Mouse (Mus musculus): ENCODE measurements around the gene Gm28036. TPM values are rescaled to one million over a fixed set of nuclear protein-coding genes. Genes with fewer than 3 reads are reported as not detected.

Gene Gm28036
- total RNA-seq, 1 experiment: 23.0 TPM

DNA sequence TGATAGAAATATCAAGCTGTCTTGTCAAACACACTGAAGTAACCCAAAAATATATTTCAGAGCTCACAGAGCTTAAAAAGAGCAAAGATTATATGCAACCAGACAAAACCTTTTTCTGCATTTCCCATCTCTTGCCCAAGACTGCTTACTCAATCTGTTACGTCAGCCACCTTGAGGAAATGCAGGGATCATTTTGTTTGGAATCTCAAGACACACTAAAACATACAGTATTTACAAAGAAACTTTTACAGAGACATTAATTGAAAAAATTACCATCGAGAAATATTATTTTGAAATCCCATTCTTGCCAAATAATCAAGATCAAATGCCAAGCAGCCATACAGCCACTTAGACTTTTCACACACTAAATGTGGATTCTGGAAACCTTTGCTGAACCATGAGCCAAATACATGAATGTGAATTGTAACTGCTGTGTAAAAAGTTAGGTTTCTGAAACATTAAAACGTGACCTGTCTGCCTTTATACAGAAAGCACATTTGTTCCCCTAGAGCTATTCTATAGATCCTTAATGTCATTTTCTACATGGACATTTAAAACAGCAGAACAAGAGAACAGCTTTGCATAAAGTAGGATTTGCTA, 20.5 kb upstream of the Gm28036 start:
- Histone ChIP-seq H3K36me3 (ENCODE audit: control insufficient read depth, insufficient read depth, low read length, poor library complexity, severe bottlenecking) (peaks cover 4% of the 10 kb centered on the region; the same call in 1 of the 2 replicates), H3K27ac (ENCODE audit: insufficient read depth, low read depth, low read length, poor library complexity, severe bottlenecking) (no peak overlapping the region)

DNA sequence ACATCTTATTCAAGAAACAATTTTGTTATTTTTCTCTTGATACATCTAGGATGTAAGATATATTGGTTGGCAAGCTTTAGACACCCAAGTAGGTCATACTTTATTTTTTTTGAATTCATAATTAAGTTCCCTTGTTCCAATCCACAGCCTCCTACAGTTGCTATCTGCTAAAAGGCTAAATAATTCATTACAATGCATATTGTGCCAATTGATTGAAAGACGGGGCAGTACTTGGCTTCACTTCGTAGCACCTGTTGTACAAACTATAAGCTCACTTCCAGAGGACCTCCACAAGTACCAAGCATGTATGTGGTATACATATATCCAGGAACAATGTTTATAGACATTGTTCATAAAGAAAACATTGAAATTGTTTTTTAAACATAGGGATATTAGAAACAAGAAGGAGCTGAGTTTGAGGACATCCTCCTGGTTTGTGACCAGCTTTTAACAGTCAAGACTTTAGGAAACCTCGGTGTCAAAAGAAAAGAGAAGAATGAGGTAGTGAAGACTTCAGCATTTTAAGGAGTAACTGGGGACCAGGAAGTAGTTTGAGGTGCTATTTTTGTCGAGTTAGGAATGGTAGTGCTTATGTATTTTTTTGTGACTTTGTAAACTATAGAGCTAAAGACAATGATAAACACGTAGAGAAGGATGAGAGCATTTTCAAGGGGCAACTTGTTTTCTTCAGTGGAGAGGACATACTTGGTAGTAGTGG, 19.5 kb upstream of the Gm28036 start:
- no peak overlapping the region for H3K9ac ChIP-seq (ENCODE audit: insufficient read depth, low read depth, low read length, poor library complexity, severe bottlenecking)
- H3K4me3 ChIP-seq (ENCODE audit: insufficient read depth in 1 of 2, low read depth in 1 of 2, low read length in 2 of 2, poor library complexity in 1 of 2, severe bottlenecking in 1 of 2): no peak overlapping the region
- TF ChIP-seq MAFK (IDR thresholded peaks at IDR 0.05; ENCODE audit: insufficient read depth, low read depth, low read length) (no peak), ZNF384 (IDR thresholded peaks at IDR 0.05; ENCODE audit: low read depth, low read length) (no peak), HCFC1 (IDR thresholded peaks at IDR 0.05; ENCODE audit: borderline replicate concordance, insufficient read depth, low read length) (no peak), ZC3H11A (IDR thresholded peaks at IDR 0.05; ENCODE audit: borderline replicate concordance, low read depth, low read length) (no peak), CHD2 (IDR thresholded peaks at IDR 0.05; ENCODE audit: low read depth, low read length) (peak; percentile 54)
- H3K9me3 ChIP-seq (ENCODE audit: control insufficient read depth, insufficient read depth, low read depth, low read length): no peaks in the 10 kb centered on the region
- peaks cover 6% of the 10 kb centered on the region for H3K36me3 ChIP-seq (ENCODE audit: control insufficient read depth, insufficient read depth, low read length, poor library complexity, severe bottlenecking)
- no peak overlapping the region for H3K27ac ChIP-seq (ENCODE audit: insufficient read depth, low read depth, low read length, poor library complexity, severe bottlenecking)
- in situ Hi-C loops (cut with MboI; ENCODE audit: low sequenced_read_pairs in 2 of 2, unreplicated experiment in 2 of 2): no loop called here
- no peak for DNase-seq (ENCODE audit: low read depth, low spot score)
- no peaks in the 10 kb centered on the region for H3K4me1 ChIP-seq (ENCODE audit: control insufficient read depth in 2 of 2, insufficient read depth in 2 of 2, low read length in 2 of 2, poor library complexity in 1 of 2)

More for the DNA sequence above, 20.5 kb upstream of the Gm28036 start:
- no peak overlapping the region for H3K4me3 ChIP-seq (ENCODE audit: insufficient read depth in 1 of 2, low read depth in 1 of 2, low read length in 2 of 2, poor library complexity in 1 of 2, severe bottlenecking in 1 of 2)
- no peak overlapping the region for H3K9ac ChIP-seq (ENCODE audit: insufficient read depth, low read depth, low read length, poor library complexity, severe bottlenecking)
- no peaks in the 10 kb centered on the region for H3K4me1 ChIP-seq (ENCODE audit: control insufficient read depth in 2 of 2, insufficient read depth in 2 of 2, low read length in 2 of 2, poor library complexity in 1 of 2)
- TF ChIP-seq CHD2 (IDR thresholded peaks at IDR 0.05; ENCODE audit: low read depth, low read length): 0 out of 2 replicates have a peak, but pooled peaks have one; percentile 23
- TF ChIP-seq MAFK (IDR thresholded peaks at IDR 0.05; ENCODE audit: insufficient read depth, low read depth, low read length): no peak
- TF ChIP-seq HCFC1 (IDR thresholded peaks at IDR 0.05; ENCODE audit: borderline replicate concordance, insufficient read depth, low read length): no peak
- no peak for TF ChIP-seq ZC3H11A (IDR thresholded peaks at IDR 0.05; ENCODE audit: borderline replicate concordance, low read depth, low read length)
- no peak for TF ChIP-seq ZNF384 (IDR thresholded peaks at IDR 0.05; ENCODE audit: low read depth, low read length)
- no peaks in the 10 kb centered on the region for H3K9me3 ChIP-seq (ENCODE audit: control insufficient read depth, insufficient read depth, low read depth, low read length)
- in situ Hi-C loops (cut with MboI; ENCODE audit: low sequenced_read_pairs in 2 of 2, unreplicated experiment in 2 of 2): no loop called here
- DNase-seq (ENCODE audit: low read depth, low spot score): no peak

DNA sequence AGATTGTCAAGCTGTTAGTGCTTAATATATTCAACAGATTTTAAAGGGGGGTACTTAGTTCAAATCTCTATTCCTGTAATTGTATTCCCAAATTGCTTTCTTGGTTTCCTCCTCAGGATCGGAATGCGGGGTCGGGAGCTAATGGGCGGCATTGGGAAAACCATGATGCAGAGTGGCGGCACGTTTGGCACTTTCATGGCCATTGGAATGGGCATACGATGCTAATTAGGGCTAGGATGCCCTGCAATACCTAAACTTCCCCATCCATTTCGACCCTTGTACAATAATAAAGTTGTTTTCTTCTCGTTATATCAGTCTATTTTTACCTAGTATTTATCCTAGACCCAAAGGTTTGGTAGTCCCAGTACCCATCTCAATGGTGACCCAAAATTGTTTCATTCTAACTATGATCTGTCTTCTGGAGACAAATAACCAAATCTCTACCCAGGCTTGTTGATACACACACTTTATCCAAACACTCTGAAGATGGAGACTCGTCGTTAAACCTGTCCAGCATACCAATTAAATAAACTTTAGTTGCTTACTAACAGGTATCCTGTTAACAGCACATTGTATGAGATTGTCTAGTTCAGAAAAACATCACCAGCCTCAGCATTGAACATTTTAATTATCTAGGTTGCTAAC, 18.7 kb upstream of the Gm28036 start:
- Histone ChIP-seq H3K4me1 (ENCODE audit: control insufficient read depth in 2 of 2, insufficient read depth in 2 of 2, low read length in 2 of 2, poor library complexity in 1 of 2) (no peaks in the 10 kb centered on the region), H3K27ac (ENCODE audit: insufficient read depth, low read depth, low read length, poor library complexity, severe bottlenecking) (no peak overlapping the region), H3K9me3 (ENCODE audit: control insufficient read depth, insufficient read depth, low read depth, low read length) (no peaks in the 10 kb centered on the region), H3K36me3 (ENCODE audit: control insufficient read depth, insufficient read depth, low read length, poor library complexity, severe bottlenecking) (peaks cover 6% of the 10 kb centered on the region), H3K4me3 (ENCODE audit: insufficient read depth in 1 of 2, low read depth in 1 of 2, low read length in 2 of 2, poor library complexity in 1 of 2, severe bottlenecking in 1 of 2) (no peak overlapping the region), H3K9ac (ENCODE audit: insufficient read depth, low read depth, low read length, poor library complexity, severe bottlenecking) (no peak overlapping the region)
- DNase-seq (ENCODE audit: low read depth, low spot score): no peak
- TF ChIP-seq ZC3H11A (IDR thresholded peaks at IDR 0.05; ENCODE audit: borderline replicate concordance, low read depth, low read length) (no peak), HCFC1 (IDR thresholded peaks at IDR 0.05; ENCODE audit: borderline replicate concordance, insufficient read depth, low read length) (no peak), ZNF384 (IDR thresholded peaks at IDR 0.05; ENCODE audit: low read depth, low read length) (no peak), CHD2 (IDR thresholded peaks at IDR 0.05; ENCODE audit: low read depth, low read length) (no peak), MAFK (IDR thresholded peaks at IDR 0.05; ENCODE audit: insufficient read depth, low read depth, low read length) (no peak)
- in situ Hi-C loops (cut with MboI; ENCODE audit: low sequenced_read_pairs in 2 of 2, unreplicated experiment in 2 of 2): no loop called here

DNA sequence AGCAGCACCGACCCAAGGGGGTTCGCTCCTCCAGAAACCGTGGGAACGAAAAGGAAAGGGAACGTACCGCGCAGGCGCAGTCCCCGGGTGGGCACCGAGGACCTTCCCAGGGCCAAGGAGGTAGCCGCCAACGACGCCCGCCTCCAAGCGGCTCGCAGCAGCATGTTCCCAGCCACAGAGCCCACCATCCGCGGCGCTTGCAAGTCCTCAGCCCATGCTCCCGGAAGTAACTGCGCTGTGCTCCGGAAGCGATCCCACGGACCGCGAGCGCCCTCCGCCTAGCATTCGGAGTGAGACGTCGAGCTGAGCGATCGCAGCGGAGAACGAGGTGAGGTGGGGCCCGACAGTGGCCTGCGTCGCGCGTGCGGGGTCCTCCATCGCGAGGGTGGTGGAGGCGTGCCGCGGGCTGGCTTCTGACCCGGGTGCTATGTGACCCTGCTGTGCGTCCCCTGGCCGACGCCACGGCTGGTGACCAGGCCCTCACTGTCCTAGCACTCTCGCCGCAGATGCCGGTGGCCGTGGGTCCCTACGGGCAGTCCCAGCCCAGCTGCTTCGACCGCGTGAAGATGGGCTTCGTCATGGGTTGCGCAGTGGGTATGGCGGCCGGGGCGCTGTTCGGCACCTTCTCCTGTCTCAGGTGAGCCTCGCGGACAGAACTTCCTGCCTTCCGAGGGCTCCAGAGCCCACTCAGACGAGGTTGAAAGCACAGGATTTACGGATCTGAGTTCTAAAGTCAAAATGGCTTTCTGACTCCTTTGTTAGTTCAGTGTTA, 17.2 kb upstream of the Gm28036 start, which contains the start of the genes Romo1 and Nfs1:
Gene Romo1 (plus strand): TSS at position 87 of the 772 bp plus-strand sequence.
Gene Nfs1 (minus strand): TSS at position 234 of the 772 bp plus-strand sequence.
- Histone ChIP-seq H3K4me1 (ENCODE audit: control insufficient read depth in 2 of 2, insufficient read depth in 2 of 2, low read length in 2 of 2, poor library complexity in 1 of 2) (no peaks in the 10 kb centered on the region), H3K36me3 (ENCODE audit: control insufficient read depth, insufficient read depth, low read length, poor library complexity, severe bottlenecking) (peaks cover 6% of the 10 kb centered on the region), H3K9me3 (ENCODE audit: control insufficient read depth, insufficient read depth, low read depth, low read length) (no peaks in the 10 kb centered on the region), H3K9ac (ENCODE audit: insufficient read depth, low read depth, low read length, poor library complexity, severe bottlenecking) (peak within 1 kb of the TSS; percentile 84), H3K27ac (ENCODE audit: insufficient read depth, low read depth, low read length, poor library complexity, severe bottlenecking) (peak within 1 kb of the TSS; percentile 49), H3K4me3 (ENCODE audit: insufficient read depth in 1 of 2, low read depth in 1 of 2, low read length in 2 of 2, poor library complexity in 1 of 2, severe bottlenecking in 1 of 2) (peak within 1 kb of the TSS; percentile 78 to 86)
- in situ Hi-C loops (cut with MboI; ENCODE audit: low sequenced_read_pairs in 2 of 2, unreplicated experiment in 2 of 2): no loop called here
- peak; percentile 88 for DNase-seq (ENCODE audit: low read depth, low spot score)
- TF ChIP-seq CHD2 (IDR thresholded peaks at IDR 0.05; ENCODE audit: low read depth, low read length) (0 out of 2 replicates have a peak, but pooled peaks have one; percentile 35), ZC3H11A (IDR thresholded peaks at IDR 0.05; ENCODE audit: borderline replicate concordance, low read depth, low read length) (no peak), HCFC1 (IDR thresholded peaks at IDR 0.05; ENCODE audit: borderline replicate concordance, insufficient read depth, low read length) (peak; percentile 74)

All from ES-E14 (cell line).